Comparison of ENCODE assay signal across 20 mouse cellular contexts in genomic region chr17:86242291-86242690, GRCm38 (mm10).
"Had no signal": no experiment of that assay in that cellular context is flagged by ENCODE, and none has a peak within 500 bp of the region (broad histone marks: within the 10 kb centered on the region; RNA-seq: fewer than 3 reads in every experiment).

No protein-coding gene starts in this region.

- H3K4me2 ChIP-seq: limb, embryonic 13.5 days; liver, embryonic 12.5 days; liver, embryonic 15.5 days; midbrain, embryonic 12.5 days; midbrain, embryonic 15.5 days; neural tube, embryonic 12.5 days; neural tube, embryonic 15.5 days had no signal

- H3K9me3 ChIP-seq: limb, embryonic 13.5 days; liver, embryonic 12.5 days; liver, embryonic 15.5 days; midbrain, embryonic 12.5 days; midbrain, embryonic 15.5 days; neural tube, embryonic 12.5 days; neural tube, embryonic 15.5 days had no signal

- H3K4me3 ChIP-seq: left cerebral cortex, adult 2 months; limb, embryonic 13.5 days; liver, embryonic 12.5 days; liver, embryonic 15.5 days; midbrain, embryonic 12.5 days; midbrain, embryonic 15.5 days; neural tube, embryonic 12.5 days; neural tube, embryonic 15.5 days had no signal

- DNase-seq: kidney, adult 18-20 months; kidney, adult 9 months; kidney, postnatal 14 days; layer of hippocampus, postnatal 36 days; liver; lung, adult 2 months; right cerebral cortex, adult 18-20 months; right cerebral cortex, postnatal 14 days; right cerebral cortex, postnatal 4 days; thymus, adult 18-20 months; thymus, postnatal 36 days had no signal

- H3K9ac ChIP-seq: limb, embryonic 13.5 days; liver, embryonic 12.5 days; liver, embryonic 15.5 days; midbrain, embryonic 12.5 days; midbrain, embryonic 15.5 days; neural tube, embryonic 12.5 days; neural tube, embryonic 15.5 days had no signal

- H3K36me3 ChIP-seq: limb, embryonic 13.5 days; liver, embryonic 12.5 days; liver, embryonic 15.5 days; midbrain, embryonic 12.5 days; midbrain, embryonic 15.5 days; neural tube, embryonic 12.5 days; neural tube, embryonic 15.5 days had no signal

- H3K4me1 ChIP-seq: limb, embryonic 13.5 days; liver, embryonic 12.5 days; liver, embryonic 15.5 days; midbrain, embryonic 12.5 days; midbrain, embryonic 15.5 days; neural tube, embryonic 12.5 days; neural tube, embryonic 15.5 days had no signal

- H3K27me3 ChIP-seq: limb, embryonic 13.5 days; liver, embryonic 12.5 days; liver, embryonic 15.5 days; midbrain, embryonic 12.5 days; midbrain, embryonic 15.5 days; neural tube, embryonic 12.5 days; neural tube, embryonic 15.5 days had no signal

- H3K27ac ChIP-seq: left cerebral cortex, adult 2 months; limb, embryonic 13.5 days; liver, embryonic 12.5 days; liver, embryonic 15.5 days; macrophage; midbrain, embryonic 12.5 days; midbrain, embryonic 15.5 days; neural tube, embryonic 12.5 days; neural tube, embryonic 15.5 days had no signal
